Mouse (Mus musculus): ENCODE data around the gene Trim25.

GRCm38 (mm10) chr11:89046021-89046420 is 46.8 kb downstream of the Trim25 start:
- TF ChIP-seq POLR2A (IDR thresholded peaks at IDR 0.05; ENCODE audit: insufficient read depth, low read length) (no peak), CTCF (IDR thresholded peaks at IDR 0.05; ENCODE audit: low read depth, low read length) (no peak)

All from ES-Bruce4 (cell line).